Comparison of ENCODE assay signal across 8 mouse cellular contexts in the genomic region with DNA sequence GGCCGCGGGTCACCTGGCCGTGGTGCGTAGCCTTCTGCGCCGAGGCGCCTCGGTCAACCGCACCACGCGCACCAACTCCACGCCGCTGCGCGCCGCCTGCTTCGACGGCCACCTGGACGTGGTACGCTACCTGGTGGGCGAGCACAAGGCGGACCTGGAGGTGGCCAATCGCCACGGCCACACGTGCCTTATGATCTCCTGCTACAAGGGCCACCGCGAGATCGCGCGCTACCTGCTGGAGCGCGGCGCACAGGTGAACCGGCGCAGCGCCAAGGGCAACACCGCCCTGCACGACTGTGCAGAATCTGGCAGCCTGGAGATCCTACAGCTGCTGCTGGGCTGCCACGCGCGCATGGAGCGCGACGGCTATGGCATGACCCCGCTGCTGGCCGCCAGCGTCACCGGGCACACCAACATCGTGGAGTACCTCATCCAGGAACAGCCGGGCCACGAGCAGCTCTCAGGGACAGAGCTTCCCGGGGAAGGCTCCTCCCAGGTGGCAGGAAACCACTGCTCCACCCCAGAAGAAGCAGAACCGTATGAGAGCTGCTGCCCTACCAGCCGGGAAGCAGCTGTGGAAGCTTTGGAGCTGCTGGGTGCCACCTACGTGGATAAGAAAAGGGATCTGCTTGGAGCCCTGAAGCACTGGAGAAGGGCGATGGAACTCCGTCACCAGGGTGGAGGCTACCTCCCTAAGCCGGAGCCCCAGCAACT. TPM values are rescaled to one million over a fixed set of nuclear protein-coding genes. Genes with fewer than 3 reads are reported as not detected.
DNase-seq lines count a peak whose midpoint lies in the region; ATAC-seq and TF ChIP-seq lines count a peak whose summit lies in the region.

No protein-coding gene starts in this region.

- intact Hi-C loops in gastrocnemius, adult 2 months (cut with DNase I) = loop anchor here (10.0 kb wide), 1 partner anchor 293 kb away; no protein-coding TSS in a partner anchor

- no peak for TF ChIP-seq CTCF in gastrocnemius, adult 2 months (IDR thresholded peaks at IDR 0.05)
- TF ChIP-seq CTCF in C2C12 (IDR thresholded peaks at IDR 0.05; ENCODE audit: control insufficient read depth, insufficient read depth, insufficient read length) = no peak

- ATAC-seq in embryonic facial prominence, embryonic 13.5 days (ENCODE audit: insufficient number of reproducible peaks, insufficient read depth, low FRiP score, low TSS enrichment, low read depth) = no peak
- peak; percentile 8 for ATAC-seq in intestine, embryonic 16.5 days

- peaks cover 39% of the 10 kb centered on the region for H3K79me3 ChIP-seq in C2C12 (ENCODE audit: low read depth)

- peak overlapping the region; percentile 99 for H3K4me2 ChIP-seq in embryonic facial prominence, embryonic 13.5 days
- H3K4me2 ChIP-seq in intestine, embryonic 16.5 days (ENCODE audit: low read depth, low read length) = peak overlapping the region; percentile 95

- H3K9ac ChIP-seq in embryonic facial prominence, embryonic 13.5 days = peak overlapping the region; percentile 80
- peak overlapping the region; percentile 78 for H3K9ac ChIP-seq in intestine, embryonic 16.5 days (ENCODE audit: low read depth, low read length)

- H3K79me2 ChIP-seq in C2C12 (ENCODE audit: control insufficient read depth, insufficient read depth) (peaks cover 57% of the 10 kb centered on the region), macrophage (ENCODE audit: inconsistent target) (peaks cover 47% of the 10 kb centered on the region)

- H3ac ChIP-seq in C2C12 (ENCODE audit: control insufficient read depth, insufficient read length, low read depth) = peak overlapping the region; percentile 69

- peak overlapping the region; percentile 87 for H3K4me3 ChIP-seq in gastrocnemius, adult 2 months
- H3K4me3 ChIP-seq in C2C12 (ENCODE audit: insufficient read depth, poor library complexity, severe bottlenecking) (peak overlapping the region; percentile 57), macrophage (ENCODE audit: inconsistent target) (peak overlapping the region; percentile 22; the same call in 1 of the 2 replicates)
- H3K4me3 ChIP-seq in embryonic facial prominence, embryonic 13.5 days = peak overlapping the region; percentile 69
- H3K4me3 ChIP-seq in intestine, embryonic 16.5 days (ENCODE audit: low read length) = peak overlapping the region; percentile 72

- H3K36me3 ChIP-seq in C2C12 (ENCODE audit: control insufficient read depth, insufficient read depth) (peaks cover 39% of the 10 kb centered on the region), macrophage (ENCODE audit: inconsistent target) (peaks cover 26% of the 10 kb centered on the region)
- H3K36me3 ChIP-seq in embryonic facial prominence, embryonic 13.5 days = peaks cover 44% of the 10 kb centered on the region
- peaks cover 13% of the 10 kb centered on the region for H3K36me3 ChIP-seq in intestine, embryonic 16.5 days (ENCODE audit: control insufficient read depth, insufficient read depth, low read length)

- peak overlapping the region; percentile 98 for H3K27ac ChIP-seq in gastrocnemius, adult 2 months
- no peak overlapping the region for H3K27ac ChIP-seq in embryonic facial prominence, embryonic 13.5 days
- H3K27ac ChIP-seq in intestine, embryonic 16.5 days (ENCODE audit: low read length) = peak overlapping the region; percentile 72
- H3K27ac ChIP-seq in macrophage = no peak overlapping the region

- H3K4me1 ChIP-seq in embryonic facial prominence, embryonic 13.5 days = peaks cover 52% of the 10 kb centered on the region
- H3K4me1 ChIP-seq in intestine, embryonic 16.5 days (ENCODE audit: control insufficient read depth, insufficient read depth, low read length) = peaks cover 43% of the 10 kb centered on the region

- no peaks in the 10 kb centered on the region for H3K9me3 ChIP-seq in embryonic facial prominence, embryonic 13.5 days
- no peaks in the 10 kb centered on the region for H3K9me3 ChIP-seq in intestine, embryonic 16.5 days (ENCODE audit: control insufficient read depth, low read length)

- WGBS in embryonic facial prominence, embryonic 13.5 days = 10% methylated on average over 58 of the region's 58 CpGs
- 6% methylated on average over 58 of the region's 58 CpGs for WGBS in intestine, embryonic 16.5 days
- 6% methylated on average over 44 of the region's 58 CpGs for WGBS in macrophage (ENCODE audit: missing documents)

- no peaks in the 10 kb centered on the region for H3K27me3 ChIP-seq in C2C12 (ENCODE audit: control insufficient read depth, insufficient read depth, insufficient read length)
- no peaks in the 10 kb centered on the region for H3K27me3 ChIP-seq in embryonic facial prominence, embryonic 13.5 days
- H3K27me3 ChIP-seq in intestine, embryonic 16.5 days (replicated peaks; ENCODE audit: control insufficient read depth, insufficient read depth, low read length) = no peaks in the 10 kb centered on the region

- DNase-seq in gastrocnemius, adult 2 months = peak; percentile 74
- no peak for DNase-seq in gastrocnemius, postnatal 10 days
- DNase-seq in retina, postnatal 1 day = no peak
- DNase-seq in adrenal gland, postnatal 36 days = no peak

TF ChIP-seq in C2C12, 6 proteins besides CTCF, POLR2A, EP300 and RAD21 (continues in another document):
- TF ChIP-seq MYOG (IDR thresholded peaks at IDR 0.05; ENCODE audit: control insufficient read depth, extremely low read depth, insufficient read length) = no peak
- no peak for TF ChIP-seq CEBPB (IDR thresholded peaks at IDR 0.05; ENCODE audit: low read depth)
- TF ChIP-seq MAX (IDR thresholded peaks at IDR 0.05) = no peak
- no peak for TF ChIP-seq MYOD1 (IDR thresholded peaks at IDR 0.05; ENCODE audit: control insufficient read depth, insufficient read length, low read depth)
- TF ChIP-seq FOSL1 (IDR thresholded peaks at IDR 0.05; ENCODE audit: insufficient read depth, low read length, poor library complexity, severe bottlenecking) = no peak

RNA-seq across cellular contexts. Expression of gene Fem1a, which starts 0.7 kb away (rescaled TPM):
- total RNA-seq in gastrocnemius, adult 2 months (2021) = 100 to 1,000 TPM; 165 to 176 TPM
- 10 to 100 TPM; 91.9 to 99.8 TPM for total RNA-seq in gastrocnemius, postnatal 10 days (2021)
- polyA plus RNA-seq in C2C12 (2012; fragmentation: generic; extraction: Trizol) (18.1 TPM), macrophage (2018) (6.6 to 13.3 TPM (median 10.2 TPM) in 3 replicates)
- polyA plus RNA-seq in embryonic facial prominence, embryonic 13.5 days (2015; fragmentation: Nextera tagmentation; extraction: Ambion mirVana) = 13.5 and 14.1 TPM in 2 replicates
- 11.7 and 12.8 TPM in 2 replicates for polyA plus RNA-seq in intestine, embryonic 16.5 days (2015; fragmentation: Nextera tagmentation; extraction: Ambion mirVana)
- total RNA-seq in macrophage (2018; cell fraction: chromatin; rRNA removed) = 10 to 100 TPM in 9 of 26 experiments, 1 to 10 TPM in 17; 2.4 to 25.8 (median 7.7) TPM
- 10 to 100 TPM in 17 of 26 experiments, 1 to 10 TPM in 9; 4.7 to 16.4 (median 11.9) TPM for total RNA-seq in macrophage (2018; cell fraction: cytosol; rRNA removed)
- 10 to 100 TPM in 15 of 26 experiments, 1 to 10 TPM in 11; 5.5 to 23.2 (median 10.6) TPM for total RNA-seq in macrophage (2018; cell fraction: nucleus; rRNA removed)
- total RNA-seq in adrenal gland, postnatal 36 days (2021) = 10 to 100 TPM; 28.7 to 30.8 TPM

RNA-seq across cellular contexts. Expression of gene Ticam1, which starts 19.2 kb away (rescaled TPM):
- total RNA-seq in gastrocnemius, adult 2 months (2021) = 1 to 10 TPM; 2.7 to 3.4 TPM
- total RNA-seq in gastrocnemius, postnatal 10 days (2021) = 1 to 10 TPM; 6.6 to 6.8 TPM
- polyA plus RNA-seq in C2C12 (2012; fragmentation: generic; extraction: Trizol) = 5.8 TPM
- 4.1 and 4.3 TPM in 2 replicates for polyA plus RNA-seq in embryonic facial prominence, embryonic 13.5 days (2015; fragmentation: Nextera tagmentation; extraction: Ambion mirVana)
- 16.4 and 19.4 TPM in 2 replicates for polyA plus RNA-seq in intestine, embryonic 16.5 days (2015; fragmentation: Nextera tagmentation; extraction: Ambion mirVana)
- 10 to 100 TPM; 20.0 to 66.0 (median 29.6) TPM for total RNA-seq in macrophage (2018; cell fraction: chromatin; rRNA removed)
- 10 to 100 TPM; 29.2 to 68.9 (median 35.2) TPM for total RNA-seq in macrophage (2018; cell fraction: cytosol; rRNA removed)
- total RNA-seq in macrophage (2018; cell fraction: nucleus; rRNA removed) = 10 to 100 TPM; 18.9 to 54.1 (median 29.3) TPM
- polyA plus RNA-seq in macrophage (2018) = 19.5 to 36.1 TPM (median 21.2 TPM) in 3 replicates
- 10 to 100 TPM; 21.1 to 23.1 TPM for total RNA-seq in adrenal gland, postnatal 36 days (2021)

RNA-seq across cellular contexts. Expression of gene Plin3, which starts 35.3 kb away (rescaled TPM):
- total RNA-seq in gastrocnemius, adult 2 months (2021) = 10 to 100 TPM; 42.4 to 75.0 TPM
- total RNA-seq in gastrocnemius, postnatal 10 days (2021) = 10 to 100 TPM; 37.2 to 41.7 TPM
- polyA plus RNA-seq in C2C12 (2012; fragmentation: generic; extraction: Trizol) (27.5 TPM), macrophage (2018) (40.0 to 53.0 TPM (median 46.8 TPM) in 3 replicates)
- polyA plus RNA-seq in embryonic facial prominence, embryonic 13.5 days (2015; fragmentation: Nextera tagmentation; extraction: Ambion mirVana) = 65.8 and 83.2 TPM in 2 replicates
- polyA plus RNA-seq in intestine, embryonic 16.5 days (2015; fragmentation: Nextera tagmentation; extraction: Ambion mirVana) = 287 and 364 TPM in 2 replicates
- 10 to 100 TPM in 18 of 26 experiments, 1 to 10 TPM in 8; 3.7 to 35.4 (median 12.4) TPM for total RNA-seq in macrophage (2018; cell fraction: chromatin; rRNA removed)
- 10 to 100 TPM; 28.2 to 67.4 (median 39.0) TPM for total RNA-seq in macrophage (2018; cell fraction: cytosol; rRNA removed)
- total RNA-seq in macrophage (2018; cell fraction: nucleus; rRNA removed) = 10 to 100 TPM; 10.8 to 40.1 (median 19.8) TPM
- total RNA-seq in adrenal gland, postnatal 36 days (2021) = 100 to 1,000 TPM in 1 of 2 experiments, 10 to 100 TPM in 1; 51.4 to 106 TPM

RNA-seq across cellular contexts. Expression of gene Dpp9, which starts 38.6 kb away (rescaled TPM):
- 10 to 100 TPM; 34.0 to 43.2 TPM for total RNA-seq in gastrocnemius, adult 2 months (2021)
- 10 to 100 TPM; 21.7 to 24.3 TPM for total RNA-seq in gastrocnemius, postnatal 10 days (2021)
- polyA plus RNA-seq in C2C12 (2012; fragmentation: generic; extraction: Trizol) (51.8 TPM), macrophage (2018) (19.4 to 30.5 TPM (median 30.3 TPM) in 3 replicates)
- 34.9 and 37.5 TPM in 2 replicates for polyA plus RNA-seq in embryonic facial prominence, embryonic 13.5 days (2015; fragmentation: Nextera tagmentation; extraction: Ambion mirVana)
- polyA plus RNA-seq in intestine, embryonic 16.5 days (2015; fragmentation: Nextera tagmentation; extraction: Ambion mirVana) = 33.5 and 35.1 TPM in 2 replicates
- total RNA-seq in macrophage (2018; cell fraction: chromatin; rRNA removed) = 10 to 100 TPM; 32.0 to 86.3 (median 54.8) TPM
- 10 to 100 TPM; 27.3 to 39.4 (median 33.0) TPM for total RNA-seq in macrophage (2018; cell fraction: cytosol; rRNA removed)
- total RNA-seq in macrophage (2018; cell fraction: nucleus; rRNA removed) = 10 to 100 TPM; 25.6 to 49.7 (median 35.0) TPM
- 10 to 100 TPM; 35.5 to 41.0 TPM for total RNA-seq in adrenal gland, postnatal 36 days (2021)

RNA-seq across cellular contexts. Expression of gene Arrdc5, which starts 42.7 kb away (rescaled TPM):
- total RNA-seq in gastrocnemius, adult 2 months (2021) = not detected
- not detected for total RNA-seq in gastrocnemius, postnatal 10 days (2021)
- polyA plus RNA-seq in C2C12 (2012; fragmentation: generic; extraction: Trizol) = not detected
- polyA plus RNA-seq in embryonic facial prominence, embryonic 13.5 days (2015; fragmentation: Nextera tagmentation; extraction: Ambion mirVana) = not detected in 2 replicates
- polyA plus RNA-seq in intestine, embryonic 16.5 days (2015; fragmentation: Nextera tagmentation; extraction: Ambion mirVana) = not detected in 2 replicates
- not detected for total RNA-seq in macrophage (2018; cell fraction: chromatin; rRNA removed)
- not detected for total RNA-seq in macrophage (2018; cell fraction: cytosol; rRNA removed)
- total RNA-seq in macrophage (2018; cell fraction: nucleus; rRNA removed) = not detected
- not detected in 3 replicates for polyA plus RNA-seq in macrophage (2018)
- total RNA-seq in adrenal gland, postnatal 36 days (2021) = not detected

Comparison
In these comparisons a context has a peak if more than half of its experiments do, and no peak if none do; other contexts are left out.
1. H3K27ac ChIP-seq: peak in gastrocnemius, adult 2 months (single experiment) and intestine, embryonic 16.5 days (single experiment); none in embryonic facial prominence, embryonic 13.5 days (single experiment) and macrophage (single experiment).
2. H3K4me3 ChIP-seq: peak in every context shown above with its lines; median percentile 87 in gastrocnemius, adult 2 months; 72 in intestine, embryonic 16.5 days; 69 in embryonic facial prominence, embryonic 13.5 days; 57 in C2C12; 22 in macrophage.